Mouse (Mus musculus) cerebellum, adult 2 months (tissue): ENCODE measurements around the gene Cdh12. TPM values are rescaled to one million over a fixed set of nuclear protein-coding genes. Genes with fewer than 3 reads are reported as not detected.
"Not testable (repeated sequence)": the region's sequence is repeated elsewhere in the genome, so short reads cannot be mapped to it uniquely, and the experiment has no call there.

ENCODE experiments used
- DNase-seq, 2 experiments: peaks; one replicate each; pipeline ENCODE4 v3.0.0; 2021
- H3K27ac ChIP-seq: fragments of 200-500 bp; 2 replicates; pipeline ENCODE4 v1.5.1; 2012; ENCODE audit warnings: low read length, control low read depth, inconsistent platforms; ENCODE audit not compliant: insufficient read depth
- H3K27me3 ChIP-seq: fragments of 200-500 bp; 2 replicates; pipeline ENCODE4 v1.6.1; 2012; ENCODE audit warnings: inconsistent platforms, mild to moderate bottlenecking, low read length, moderate library complexity; ENCODE audit not compliant: control insufficient read depth, insufficient read depth
- H3K4me1 ChIP-seq: fragments of 200-500 bp; 2 replicates; pipeline ENCODE4 v1.6.1; 2011; ENCODE audit warnings: low read length; ENCODE audit not compliant: control insufficient read depth, insufficient read depth
- H3K4me3 ChIP-seq: fragments of 200-500 bp; replicated peaks from 2 replicates; pipeline ENCODE3; 2011; ENCODE audit warnings: mild to moderate bottlenecking, low read depth, low read length, control low read depth; ENCODE audit not compliant: insufficient read depth
- CTCF ChIP-seq: fragments of 200-500 bp; IDR thresholded peaks from 2 replicates; pipeline ENCODE4 v1.5.1; 2011; ENCODE audit warnings: low read depth, mild to moderate bottlenecking, control low read depth, low read length, moderate library complexity, borderline replicate concordance; ENCODE audit not compliant: insufficient read depth
- POLR2A ChIP-seq: fragments of 200-500 bp; IDR thresholded peaks from 2 replicates; pipeline ENCODE4 v1.6.1; 2011; ENCODE audit warnings: low read length, control low read depth, borderline replicate concordance; ENCODE audit not compliant: insufficient read depth
- WGBS: fragments of 180-500 bp; shearing (Covaris S2); methylation state at CpG from one replicate; pipeline ENCODE4 v1.1.7; 2018; 5-methylcytosine and 5-hydroxymethylcytosine counted together
- polyA plus RNA-seq: library from polyadenylated mRNA; depleted of rRNA; stranded (reverse); fragments of >200 nt; gene quantifications from 2 replicates; pipeline ENCODE4 v1.2.3, GENCODE M21; 2012

Gene Cdh12
- polyA plus RNA-seq, 1 experiment = 2.2 TPM

GRCm38 (mm10) chr15:20550979-20551378 lies 101.9 kb downstream of the Cdh12 start:
- Histone ChIP-seq H3K27ac (no peak overlapping the region), H3K4me1 (no peaks in the 10 kb centered on the region), H3K4me3 (no peak overlapping the region), H3K27me3 (no peaks in the 10 kb centered on the region)
- 95% methylated on average over 4 of the region's 4 CpGs for WGBS
- no peak for DNase-seq
- TF ChIP-seq CTCF (no peak), POLR2A (no peak)

- TF ChIP-seq CTCF (no peak), POLR2A (no peak)
- 87% methylated on average over 4 of the region's 4 CpGs for WGBS
Observed at GRCm38 (mm10) chr15:20571012-20571411, 121.9 kb downstream of the Cdh12 start.

DNA sequence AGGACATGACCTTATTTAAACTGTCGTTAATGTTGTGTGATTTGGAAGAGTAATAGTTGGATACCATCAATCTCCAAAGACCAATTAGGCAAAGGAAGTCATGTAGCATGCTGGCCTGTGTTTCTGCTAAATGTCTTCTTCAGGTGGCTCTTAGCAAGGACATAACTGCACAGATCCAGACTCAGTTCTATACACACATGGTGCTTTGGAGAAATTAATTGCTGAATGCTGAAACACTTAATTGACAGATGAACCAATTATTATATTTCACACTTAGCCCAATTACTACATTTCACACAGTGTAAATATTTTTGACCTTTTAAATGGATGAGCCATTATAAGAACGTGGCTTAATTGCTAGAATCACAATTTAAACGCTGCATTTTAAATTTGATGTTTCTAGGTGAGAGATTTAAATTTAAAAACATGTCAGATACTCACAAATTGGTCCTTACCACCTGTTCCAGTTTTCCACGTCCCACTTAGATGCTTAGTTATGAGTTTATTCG lies 133.6 kb downstream of the Cdh12 start:
- TF ChIP-seq POLR2A (no peak), CTCF (no peak)
- Histone ChIP-seq H3K4me1 (no peaks in the 10 kb centered on the region), H3K27ac (no peak overlapping the region), H3K4me3 (no peak overlapping the region), H3K27me3 (no peaks in the 10 kb centered on the region)
- WGBS = 72% methylated on average over 5 of the region's 5 CpGs
- no peak for DNase-seq

More at GRCm38 (mm10) chr15:20571012-20571411, 121.9 kb downstream of the Cdh12 start:
- H3K4me1 ChIP-seq = no peaks in the 10 kb centered on the region
- no peaks in the 10 kb centered on the region for H3K27me3 ChIP-seq
- no peak overlapping the region for H3K27ac ChIP-seq
- no peak overlapping the region for H3K4me3 ChIP-seq
- no peak for DNase-seq

DNA sequence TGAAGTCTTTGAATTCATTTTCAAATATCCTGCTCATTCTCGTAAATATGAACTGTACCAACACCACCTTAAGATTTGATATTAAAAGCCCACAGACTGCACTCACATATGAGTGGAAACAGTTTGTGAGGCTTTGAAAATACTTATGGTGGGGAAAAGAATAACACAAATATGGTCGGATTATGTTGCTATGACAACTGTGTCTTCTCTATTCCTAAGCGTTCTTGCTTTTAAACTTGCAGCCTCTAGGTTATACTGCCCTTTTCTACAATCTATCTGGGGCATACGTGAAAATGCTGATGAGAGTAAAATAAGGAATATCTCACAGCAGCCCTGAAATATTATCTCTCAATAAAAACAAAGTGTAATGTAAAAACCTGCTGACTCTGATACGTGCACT lies 142.5 kb downstream of the Cdh12 start:
- no peaks in the 10 kb centered on the region for H3K27me3 ChIP-seq
- WGBS = 74% methylated on average over 5 of the region's 5 CpGs
- no peak overlapping the region for H3K27ac ChIP-seq
- TF ChIP-seq CTCF = no peak
- no peak for TF ChIP-seq POLR2A
- DNase-seq = no peak
- H3K4me1 ChIP-seq = no peaks in the 10 kb centered on the region
- H3K4me3 ChIP-seq = no peak overlapping the region

DNA sequence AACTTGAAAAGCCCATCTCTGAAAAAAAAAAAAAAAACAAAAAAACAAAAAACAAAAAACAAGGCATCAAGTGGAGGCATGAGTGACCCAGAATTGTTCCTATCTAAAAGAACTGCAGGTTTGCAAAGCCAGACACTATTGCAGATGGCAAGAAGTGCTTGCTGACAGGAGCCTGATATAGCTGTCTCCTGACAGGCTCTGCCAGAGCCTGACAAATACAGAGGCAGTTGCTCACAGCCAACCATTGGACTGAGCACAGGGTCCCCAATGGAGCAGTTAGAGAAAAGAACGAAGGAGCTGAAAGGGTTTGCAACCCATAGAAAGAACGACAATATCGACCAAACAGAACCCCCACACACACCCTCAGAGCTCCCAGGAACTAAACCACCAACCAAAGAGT lies 156.7 kb downstream of the Cdh12 start:
- DNase-seq, H3K27me3 ChIP-seq, H3K4me3 ChIP-seq, H3K4me1 ChIP-seq, H3K27ac ChIP-seq: not testable (repeated sequence)
- WGBS = 67% methylated on average over 3 of the region's 3 CpGs

- no peak for DNase-seq
- no peak overlapping the region for H3K4me3 ChIP-seq
- 15% methylated on average over 2 of the region's 2 CpGs for WGBS
Observed at GRCm38 (mm10) chr15:20634593-20634992, 185.5 kb downstream of the Cdh12 start.

DNA sequence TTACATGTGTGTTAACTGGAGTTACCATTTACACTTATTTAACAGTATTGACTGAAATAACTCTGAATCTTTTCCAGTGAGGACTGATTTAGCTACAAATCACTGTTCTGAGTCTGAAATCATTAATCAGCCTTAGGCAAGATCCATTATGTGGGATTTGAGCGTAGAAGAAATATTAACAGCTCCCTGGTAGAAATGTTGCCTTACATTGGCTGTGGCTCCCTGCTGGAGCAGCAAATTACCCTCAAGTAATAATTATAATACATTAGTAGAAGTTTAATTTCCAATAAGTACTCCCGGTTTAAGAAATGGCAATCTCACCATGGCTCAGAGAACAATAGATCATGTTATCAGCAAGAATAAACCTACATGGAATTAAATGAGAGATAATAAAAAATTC lies 190.1 kb downstream of the Cdh12 start:
- Histone ChIP-seq H3K4me1 (no peaks in the 10 kb centered on the region), H3K27ac (no peak overlapping the region), H3K4me3 (no peak overlapping the region), H3K27me3 (no peaks in the 10 kb centered on the region)
- 84% methylated on average over 2 of the region's 2 CpGs for WGBS
- TF ChIP-seq POLR2A (no peak), CTCF (no peak)
- DNase-seq = no peak

More at GRCm38 (mm10) chr15:20634593-20634992, 185.5 kb downstream of the Cdh12 start:
- H3K27ac ChIP-seq = no peak overlapping the region
- H3K27me3 ChIP-seq = no peaks in the 10 kb centered on the region
- no peaks in the 10 kb centered on the region for H3K4me1 ChIP-seq
- TF ChIP-seq POLR2A = no peak
- no peak for TF ChIP-seq CTCF

- no peak overlapping the region for H3K27ac ChIP-seq
- no peak overlapping the region for H3K4me3 ChIP-seq
- DNase-seq = no peak
- no peaks in the 10 kb centered on the region for H3K4me1 ChIP-seq
- 86% methylated on average over 3 of the region's 3 CpGs for WGBS
- no peak for TF ChIP-seq POLR2A
- no peak for TF ChIP-seq CTCF
- H3K27me3 ChIP-seq = no peaks in the 10 kb centered on the region
Observed at GRCm38 (mm10) chr15:20642905-20643414, 193.9 kb downstream of the Cdh12 start.
